Comparison of ENCODE assay signal across 11 mouse cellular contexts in the genomic region with DNA sequence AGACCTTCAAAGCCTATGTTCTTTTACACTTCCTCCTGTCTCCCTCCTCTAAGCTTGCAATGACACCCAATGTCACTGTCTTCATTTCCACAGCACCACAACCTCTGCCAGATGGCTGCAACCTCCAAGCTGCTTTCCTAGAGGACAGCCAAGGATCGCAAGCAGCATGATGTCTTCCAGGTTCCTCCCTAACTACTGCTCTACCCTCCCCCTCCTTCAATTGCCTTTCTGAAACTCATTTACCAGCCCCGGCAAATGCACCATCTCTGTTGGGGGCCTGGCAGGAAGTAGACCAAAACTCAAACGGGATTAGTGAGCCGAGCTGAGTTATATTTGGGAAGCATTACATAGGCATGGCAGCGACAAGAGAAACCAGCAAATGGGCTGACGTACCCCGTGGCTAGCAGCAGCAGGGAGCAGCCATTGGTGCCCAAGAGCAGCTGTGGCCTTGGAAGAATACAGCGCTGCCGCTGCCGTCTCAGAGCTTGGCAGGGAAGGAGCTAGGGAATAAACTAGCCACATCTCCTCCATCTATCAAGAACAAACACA.
DNase-seq lines count a peak whose midpoint lies in the region; ATAC-seq and TF ChIP-seq lines count a peak whose summit lies in the region.
"Had no signal": no experiment of that assay in that cellular context is flagged by ENCODE, and none has a peak within 500 bp of the region (broad histone marks: within the 10 kb centered on the region; RNA-seq: fewer than 3 reads in every experiment).

No protein-coding gene starts in this region.

- peak; percentile 4 for DNase-seq in forebrain, embryonic 14.5 days (ENCODE audit: low spot score)
- DNase-seq in layer of hippocampus, adult 9-11 months, result peak; percentile 6
- DNase-seq in layer of hippocampus, adult 2 months (ENCODE audit: low spot score in 2 of 2), result no peak
- DNase-seq in ES-CJ7 (ENCODE audit: low read depth, low spot score), result peak; percentile 9
- DNase-seq in kidney, adult 11 months, result no peak
- DNase-seq: lung, embryonic 14.5 days had no signal

- no peaks in the 10 kb centered on the region for H3K4me1 ChIP-seq in forebrain, embryonic 14.5 days (ENCODE audit: control insufficient read depth, insufficient read depth, low read length)
- no peaks in the 10 kb centered on the region for H3K4me1 ChIP-seq in forebrain, embryonic 13.5 days
- peaks cover 9% of the 10 kb centered on the region for H3K4me1 ChIP-seq in hindbrain, embryonic 15.5 days (replicated peaks)

- TF ChIP-seq CTCF in layer of hippocampus, adult 2 months (conservative IDR thresholded peaks at IDR 0.05), result no peak

- H3K27me3 ChIP-seq in forebrain, embryonic 14.5 days (replicated peaks; ENCODE audit: control insufficient read depth, insufficient read depth, low read length), result no peaks in the 10 kb centered on the region
- H3K27me3 ChIP-seq in forebrain, embryonic 13.5 days, result no peaks in the 10 kb centered on the region
- no peaks in the 10 kb centered on the region for H3K27me3 ChIP-seq in hindbrain, embryonic 15.5 days

- H3K4me3 ChIP-seq in forebrain, embryonic 14.5 days (ENCODE audit: low read depth, low read length), result no peak overlapping the region
- H3K4me3 ChIP-seq in forebrain, embryonic 13.5 days, result no peak overlapping the region
- H3K4me3 ChIP-seq in layer of hippocampus, adult 2 months, result no peak overlapping the region
- no peak overlapping the region for H3K4me3 ChIP-seq in hindbrain, embryonic 15.5 days

- H3K9ac ChIP-seq in forebrain, embryonic 14.5 days (ENCODE audit: low read length), result no peak overlapping the region
- no peak overlapping the region for H3K9ac ChIP-seq in forebrain, embryonic 13.5 days
- H3K9ac ChIP-seq in hindbrain, embryonic 15.5 days, result no peak overlapping the region
- H3K9ac ChIP-seq: lung, embryonic 14.5 days had no signal

- WGBS in forebrain, embryonic 14.5 days, result 40% methylated on average over 10 of the region's 10 CpGs
- WGBS in forebrain, embryonic 13.5 days, result 35% methylated on average over 10 of the region's 10 CpGs
- 34% methylated on average over 10 of the region's 10 CpGs for WGBS in hindbrain, embryonic 15.5 days

- H3K36me3 ChIP-seq in forebrain, embryonic 14.5 days (ENCODE audit: control insufficient read depth, insufficient read depth, low read length), result no peaks in the 10 kb centered on the region
- H3K36me3 ChIP-seq in forebrain, embryonic 13.5 days (ENCODE audit: poor library complexity, severe bottlenecking), result no peaks in the 10 kb centered on the region
- no peaks in the 10 kb centered on the region for H3K36me3 ChIP-seq in hindbrain, embryonic 15.5 days

- ATAC-seq in forebrain, embryonic 14.5 days, result no peak; the same call in 1 of the 2 replicates
- no peak for ATAC-seq in forebrain, embryonic 13.5 days
- ATAC-seq in hindbrain, embryonic 15.5 days (ENCODE audit: low FRiP score, low read depth), result no peak
- no peak for ATAC-seq in erythroid progenitor cell, adult 5-6 weeks (replicated peaks; ENCODE audit: low FRiP score, poor library complexity, severe bottlenecking)
- ATAC-seq: forebrain, embryonic 16.5 days had no signal

- no peak overlapping the region for H3K4me2 ChIP-seq in forebrain, embryonic 14.5 days (ENCODE audit: low read length)
- H3K4me2 ChIP-seq in forebrain, embryonic 13.5 days, result no peak overlapping the region
- H3K4me2 ChIP-seq in hindbrain, embryonic 15.5 days, result 0 out of 2 replicates have a peak overlapping the region, but pooled peaks have one; percentile 10
- H3K4me2 ChIP-seq: lung, embryonic 14.5 days had no signal

- no peaks in the 10 kb centered on the region for H3K9me3 ChIP-seq in forebrain, embryonic 14.5 days (replicated peaks; ENCODE audit: control insufficient read depth, low read length)
- peaks cover 5% of the 10 kb centered on the region; the same call in 1 of the 2 replicates for H3K9me3 ChIP-seq in forebrain, embryonic 13.5 days (replicated peaks)
- H3K9me3 ChIP-seq in hindbrain, embryonic 15.5 days, result no peaks in the 10 kb centered on the region

- H3K27ac ChIP-seq in forebrain, embryonic 14.5 days (ENCODE audit: low read depth, low read length), result no peak overlapping the region
- no peak overlapping the region for H3K27ac ChIP-seq in forebrain, embryonic 13.5 days
- no peak overlapping the region for H3K27ac ChIP-seq in layer of hippocampus, adult 2 months
- H3K27ac ChIP-seq in hindbrain, embryonic 15.5 days (replicated peaks), result no peak overlapping the region
- H3K27ac ChIP-seq: stomach, postnatal 0 days had no signal

Comparison
In these comparisons a context has a peak if more than half of its experiments do, and no peak if none do; other contexts are left out.
1. DNase-seq: peak in forebrain, embryonic 14.5 days (single experiment), layer of hippocampus, adult 9-11 months (single experiment) and ES-CJ7 (single experiment); none in layer of hippocampus, adult 2 months (0 of 2) and kidney, adult 11 months (single experiment).